Mouse (Mus musculus) C2C12 (cell line): Measurements from ENCODE around the gene Etnk1. TPM values are rescaled to one million over a fixed set of nuclear protein-coding genes. Genes with fewer than 3 reads are reported as not detected.
A peak's percentile ranks its signal among the peaks of the same experiment; 100 is the strongest.

Experiments used
- H3K27me3 ChIP-seq: one replicate; pipeline ENCODE4 v1.6.1; 2011; ENCODE audit not compliant: control insufficient read depth, insufficient read depth, insufficient read length
- H3K36me3 ChIP-seq: one replicate; pipeline ENCODE4 v1.6.1; 2011; ENCODE audit not compliant: control insufficient read depth, insufficient read depth
- H3K4me3 ChIP-seq: one replicate; pipeline ENCODE4 v1.5.1; 2011; ENCODE audit warnings: mild to moderate bottlenecking, control low read depth; ENCODE audit not compliant: poor library complexity, insufficient read depth, severe bottlenecking
- H3K79me2 ChIP-seq: one replicate; pipeline ENCODE4 v1.6.1; 2011; ENCODE audit not compliant: control insufficient read depth, insufficient read depth
- H3K79me3 ChIP-seq: one replicate; pipeline ENCODE4 v1.6.1; 2011; ENCODE audit warnings: low read depth, control low read depth
- H3ac ChIP-seq: one replicate; pipeline ENCODE3; 2011; ENCODE audit warnings: low read depth; ENCODE audit not compliant: control insufficient read depth, insufficient read length
- CEBPB ChIP-seq: IDR thresholded peaks from one replicate; pipeline ENCODE4 v1.6.1; 2011; ENCODE audit warnings: low read depth, mild to moderate bottlenecking, control low read depth, moderate library complexity
- CTCF ChIP-seq: IDR thresholded peaks from one replicate; pipeline ENCODE4 v1.5.1; 2011; ENCODE audit not compliant: control insufficient read depth, insufficient read depth, insufficient read length
- FOSL1 ChIP-seq: IDR thresholded peaks from one replicate; pipeline ENCODE4 v1.8.0; 2011; ENCODE audit warnings: mild to moderate bottlenecking, low read length; ENCODE audit not compliant: poor library complexity, insufficient read depth, severe bottlenecking
- MAX ChIP-seq: IDR thresholded peaks from one replicate; pipeline ENCODE4 v1.6.1; 2011; ENCODE audit warnings: mild to moderate bottlenecking, control low read depth
- MYOD1 ChIP-seq: IDR thresholded peaks from one replicate; pipeline ENCODE4 v1.6.1; 2011; ENCODE audit warnings: low read depth; ENCODE audit not compliant: control insufficient read depth, insufficient read length
- MYOG ChIP-seq: IDR thresholded peaks from one replicate; pipeline ENCODE4 v1.6.1; 2011; ENCODE audit not compliant: control insufficient read depth, insufficient read length; ENCODE audit errors: extremely low read depth
- USF1 ChIP-seq: IDR thresholded peaks from one replicate; pipeline ENCODE4 v1.6.1; 2011; ENCODE audit warnings: low read depth, mild to moderate bottlenecking, control low read depth, moderate library complexity
- polyA plus RNA-seq: library from polyadenylated mRNA; unstranded; fragments of >200 nt; fragmentation: generic; extraction: Trizol; gene quantifications from one replicate; pipeline ENCODE4 v1.2.1, GENCODE M21; 2012; ENCODE audit warnings: missing spikeins

Etnk1 gene
- polyA plus RNA-seq, 1 experiment: 9.3 TPM

DNA sequence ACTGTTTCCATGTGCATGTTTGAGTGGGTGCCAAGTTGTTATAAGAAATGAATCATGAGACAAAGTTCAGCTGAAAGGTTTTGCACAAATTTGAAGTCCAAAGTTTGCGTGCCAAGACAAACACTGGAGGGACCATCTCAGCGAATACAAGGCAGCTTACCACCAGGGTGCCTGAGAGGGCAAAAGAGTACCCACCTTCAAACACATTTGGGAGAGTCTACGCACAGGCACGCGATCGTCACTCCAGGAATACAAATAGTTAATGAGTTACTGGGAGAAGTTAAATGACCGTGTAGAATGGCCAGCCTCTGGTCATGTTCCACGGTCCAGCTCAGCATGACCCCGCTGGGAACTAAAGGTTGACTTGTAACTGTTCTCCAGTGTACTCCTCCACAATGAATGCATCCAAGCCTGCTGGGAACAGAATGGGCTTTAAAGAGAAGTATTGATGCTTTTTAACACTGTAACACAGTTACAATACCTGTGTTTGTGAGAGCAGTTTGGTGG, 14.6 kb upstream of the Etnk1 start:
- no peaks in the 10 kb centered on the region for H3K36me3 ChIP-seq
- no peaks in the 10 kb centered on the region for H3K79me2 ChIP-seq
- H3K4me3 ChIP-seq: no peak overlapping the region
- H3ac ChIP-seq: no peak overlapping the region
- no peaks in the 10 kb centered on the region for H3K79me3 ChIP-seq
- H3K27me3 ChIP-seq: no peaks in the 10 kb centered on the region
- TF ChIP-seq MAX (peak; percentile 41), MYOG (no peak)

- TF ChIP-seq USF1: no peak
- TF ChIP-seq CEBPB: no peak
- Histone ChIP-seq H3ac (no peak overlapping the region), H3K27me3 (no peaks in the 10 kb centered on the region), H3K36me3 (no peaks in the 10 kb centered on the region), H3K79me3 (no peaks in the 10 kb centered on the region), H3K4me3 (no peak overlapping the region), H3K79me2 (no peaks in the 10 kb centered on the region)
Measured at GRCm38 (mm10) chr6:143153160-143153559, 13.9 kb upstream of the Etnk1 start.

DNA sequence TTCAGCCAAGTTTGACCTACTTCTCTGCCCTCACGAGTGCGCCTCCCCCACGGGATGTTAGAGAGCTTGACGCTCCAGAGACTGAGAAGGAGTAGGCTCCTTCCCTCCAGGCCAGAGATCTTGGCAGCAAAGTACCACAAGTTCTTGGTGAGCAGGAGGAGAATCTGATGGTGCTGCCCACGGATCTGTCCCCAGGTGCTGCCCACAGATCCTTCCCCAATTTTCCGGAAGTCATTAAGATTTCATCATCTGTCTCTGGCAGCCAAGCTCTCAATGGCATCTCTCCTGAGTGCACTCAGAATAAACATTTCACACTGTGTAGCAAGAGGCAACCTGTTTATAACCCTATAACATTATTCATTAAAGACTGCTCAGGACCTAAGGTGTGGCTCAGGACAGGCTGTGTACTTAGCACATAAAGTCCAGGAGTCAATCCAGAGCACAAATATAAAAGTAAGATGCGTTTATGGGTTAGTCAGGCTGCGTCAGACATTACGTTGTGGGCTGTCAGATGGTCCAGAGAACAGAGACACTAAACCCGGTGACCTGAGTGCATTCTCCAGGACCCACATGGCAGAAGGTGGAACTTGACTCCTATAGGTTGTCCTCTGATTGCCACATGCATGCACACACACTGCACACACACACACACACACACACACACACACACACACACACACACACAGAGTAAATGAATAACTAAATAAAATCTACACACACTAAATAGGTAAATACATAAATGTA, 13.1 kb upstream of the Etnk1 start:
- Histone ChIP-seq H3K36me3 (no peaks in the 10 kb centered on the region), H3K27me3 (no peaks in the 10 kb centered on the region), H3K79me2 (no peaks in the 10 kb centered on the region), H3ac (no peak overlapping the region), H3K4me3 (no peak overlapping the region), H3K79me3 (no peaks in the 10 kb centered on the region)
- TF ChIP-seq FOSL1: no peak
- no peak for TF ChIP-seq CEBPB
- TF ChIP-seq USF1: no peak

- H3K4me3 ChIP-seq: no peak overlapping the region
- no peaks in the 10 kb centered on the region for H3K27me3 ChIP-seq
- no peaks in the 10 kb centered on the region for H3K79me3 ChIP-seq
- H3ac ChIP-seq: no peak overlapping the region
- TF ChIP-seq FOSL1 (no peak), USF1 (no peak), CEBPB (no peak), MYOD1 (no peak), MYOG (no peak), CTCF (no peak), MAX (no peak)
- H3K36me3 ChIP-seq: no peaks in the 10 kb centered on the region
- no peaks in the 10 kb centered on the region for H3K79me2 ChIP-seq
Measured at GRCm38 (mm10) chr6:143154885-143155284, 12.1 kb upstream of the Etnk1 start.

DNA sequence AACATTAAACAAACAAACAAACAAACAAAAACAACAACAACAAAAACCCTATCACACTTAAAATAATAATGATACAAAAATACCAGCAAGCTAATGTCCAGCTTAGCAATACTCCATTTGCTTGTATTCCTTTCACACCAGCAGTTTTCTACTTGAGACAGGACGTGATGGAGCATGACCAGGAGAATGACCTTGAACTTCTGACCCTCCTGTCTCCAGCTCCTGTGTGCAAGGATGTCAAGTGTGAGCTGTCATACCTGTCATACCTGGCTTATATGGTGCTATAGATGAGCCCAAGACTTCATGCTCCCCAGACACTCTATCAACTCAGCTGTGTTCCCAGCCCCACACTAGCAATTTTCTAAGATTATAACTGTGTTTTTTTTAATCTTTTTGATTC, 11.0 kb upstream of the Etnk1 start:
- Histone ChIP-seq H3K79me3 (no peaks in the 10 kb centered on the region), H3K27me3 (no peaks in the 10 kb centered on the region), H3K79me2 (no peaks in the 10 kb centered on the region), H3ac (no peak overlapping the region), H3K36me3 (no peaks in the 10 kb centered on the region), H3K4me3 (no peak overlapping the region)
- TF ChIP-seq CEBPB (no peak), USF1 (no peak), MYOD1 (no peak), MAX (no peak), FOSL1 (no peak)

DNA sequence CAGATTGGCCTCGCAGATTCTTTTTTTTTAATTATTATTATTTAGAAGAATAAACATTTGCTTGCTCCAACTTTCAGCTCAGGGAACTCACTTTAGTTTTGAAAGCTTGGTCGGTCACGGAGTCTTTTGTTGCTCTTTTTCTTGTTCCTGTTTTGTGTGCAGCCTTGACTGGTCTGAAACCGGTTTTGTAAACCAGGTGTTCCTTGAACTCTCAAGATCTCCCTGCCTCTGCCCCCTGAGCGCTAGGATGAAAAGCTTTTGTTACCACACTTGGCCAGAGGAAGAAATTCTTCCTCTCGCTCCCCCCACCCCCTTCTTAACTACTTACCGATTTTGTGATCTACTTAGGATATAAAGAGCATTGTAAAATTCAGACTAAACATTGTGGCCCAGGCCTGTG, 10.3 kb upstream of the Etnk1 start:
- H3K27me3 ChIP-seq: no peaks in the 10 kb centered on the region
- no peaks in the 10 kb centered on the region for H3K36me3 ChIP-seq
- H3ac ChIP-seq: no peak overlapping the region
- no peaks in the 10 kb centered on the region for H3K79me2 ChIP-seq
- no peaks in the 10 kb centered on the region for H3K79me3 ChIP-seq
- no peak overlapping the region for H3K4me3 ChIP-seq
- TF ChIP-seq MYOD1 (no peak), USF1 (no peak), MYOG (no peak), MAX (no peak), FOSL1 (no peak), CTCF (no peak), CEBPB (no peak)

GRCm38 (mm10) chr6:143157401-143157800, 9.6 kb upstream of the Etnk1 start:
- Histone ChIP-seq H3ac (no peak overlapping the region), H3K79me3 (no peaks in the 10 kb centered on the region)
- TF ChIP-seq MAX: no peak
- TF ChIP-seq CEBPB: no peak
- no peak for TF ChIP-seq MYOD1
- no peak for TF ChIP-seq CTCF
- TF ChIP-seq FOSL1: no peak
- TF ChIP-seq MYOG: no peak
- TF ChIP-seq USF1: no peak

More at GRCm38 (mm10) chr6:143157401-143157800, 9.6 kb upstream of the Etnk1 start:
- Histone ChIP-seq H3K27me3 (no peaks in the 10 kb centered on the region), H3K79me2 (no peaks in the 10 kb centered on the region), H3K36me3 (no peaks in the 10 kb centered on the region), H3K4me3 (no peak overlapping the region)
